Mouse (Mus musculus): ENCODE results near the gene Ring1.

Ring1 gene

GRCm38 (mm10) chr17:34024317-34024821 lies at the start of gene Ring1:
Gene Ring1 (minus strand): TSS chr17:34024680.
- peak; percentile 89 for DNase-seq

- DNase-seq = no peak
Measured at GRCm38 (mm10) chr17:34072091-34072490, 47.6 kb upstream of the Ring1 start.

DNA sequence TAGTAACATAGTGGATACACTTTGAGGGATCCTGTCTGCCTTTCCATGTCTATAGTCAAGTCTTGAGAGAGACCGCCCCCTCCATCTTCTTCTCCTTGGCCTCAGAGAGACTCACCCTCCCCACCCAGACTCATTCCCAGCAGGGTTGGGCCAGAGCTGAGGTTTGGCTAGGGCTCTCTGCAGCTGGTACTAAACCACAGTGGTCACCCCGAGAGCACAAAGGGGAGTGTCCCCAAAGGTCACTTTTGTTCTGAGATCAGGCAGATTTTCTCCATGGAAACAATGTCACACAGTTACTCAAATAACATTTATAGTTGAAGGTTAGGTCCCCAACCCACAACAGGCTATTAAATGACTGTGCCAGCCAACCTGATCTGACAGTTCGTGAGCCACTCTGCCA lies 44.4 kb upstream of the Ring1 start:
- DNase-seq = no peak

DNA sequence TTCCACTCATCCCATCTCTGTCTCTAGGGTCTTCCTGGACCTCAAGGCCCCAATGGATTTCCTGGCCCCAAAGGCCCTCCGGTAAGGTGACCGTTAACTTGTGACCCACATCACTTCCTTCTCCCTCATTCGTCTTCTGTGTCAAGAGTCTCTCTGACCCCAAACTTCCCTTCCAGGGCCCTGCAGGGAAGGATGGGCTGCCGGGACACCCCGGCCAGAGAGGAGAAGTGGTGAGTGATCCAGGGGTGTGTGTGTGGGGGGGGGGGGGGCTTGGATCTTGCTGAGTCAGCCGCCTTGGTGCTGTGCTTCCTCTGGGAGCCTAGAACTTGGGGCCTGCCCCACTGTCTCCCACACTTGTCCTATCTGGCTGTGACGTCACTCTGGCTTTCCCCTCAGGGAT lies 32.7 kb upstream of the Ring1 start:
- no peak for DNase-seq

- DNase-seq = no peak
Measured at GRCm38 (mm10) chr17:34047404-34048050, 23.0 kb upstream of the Ring1 start.

DNA sequence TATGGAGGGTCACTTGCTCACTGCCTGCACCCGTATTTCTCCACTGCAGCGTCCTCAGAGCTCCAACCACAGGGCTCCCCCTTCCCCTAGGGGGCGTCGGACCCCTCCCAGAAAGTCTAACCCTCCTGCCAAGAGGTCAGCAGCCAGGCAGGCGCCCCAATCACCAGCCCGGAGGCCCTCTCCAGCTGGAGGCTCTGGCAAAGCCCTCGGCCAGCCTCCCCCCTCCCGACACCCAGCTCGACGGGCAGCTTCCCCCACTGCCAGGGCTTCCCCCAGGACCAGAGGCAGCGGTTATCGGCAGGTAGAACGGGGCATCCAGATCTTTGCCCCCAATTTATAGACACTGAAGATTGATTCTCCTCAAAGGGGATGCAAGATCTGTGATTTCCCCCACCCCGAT lies 21.5 kb upstream of the Ring1 start:
- DNase-seq = no peak

- peak; percentile 38 for DNase-seq
Measured at GRCm38 (mm10) chr17:34039562-34040450, 15.3 kb upstream of the Ring1 start.

- DNase-seq = peak; percentile 40
Measured at GRCm38 (mm10) chr17:34038878-34039561, 14.5 kb upstream of the Ring1 start, which contains the start of gene Col11a2. Gene Col11a2 (plus strand): TSS chr17:34039437.

- peak; percentile 64 for DNase-seq
Measured at GRCm38 (mm10) chr17:34038440-34038839, 14.0 kb upstream of the Ring1 start.

DNA sequence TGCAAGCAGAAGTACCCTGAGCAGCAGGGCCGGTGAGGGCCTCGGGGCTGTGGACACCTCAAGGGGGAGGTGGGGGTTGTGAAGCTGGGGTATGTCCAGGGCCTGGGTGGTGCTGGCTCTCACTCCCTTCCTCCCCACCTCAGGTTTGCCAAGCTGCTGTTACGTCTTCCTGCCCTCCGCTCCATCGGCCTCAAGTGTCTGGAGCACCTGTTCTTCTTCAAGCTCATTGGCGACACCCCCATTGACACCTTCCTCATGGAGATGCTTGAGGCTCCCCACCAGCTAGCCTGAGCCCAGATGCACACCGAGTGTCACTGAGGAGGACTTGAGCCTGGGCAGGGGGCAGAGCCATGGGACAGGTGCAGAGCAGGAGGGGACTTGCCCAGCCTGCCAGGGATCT lies 12.8 kb upstream of the Ring1 start:
- peak; percentile 32 for DNase-seq

GRCm38 (mm10) chr17:34036647-34037046 lies 12.2 kb upstream of the Ring1 start:
- DNase-seq = peak; percentile 47

GRCm38 (mm10) chr17:34035517-34035916 lies 11.0 kb upstream of the Ring1 start:
- DNase-seq = peak; percentile 12

DNA sequence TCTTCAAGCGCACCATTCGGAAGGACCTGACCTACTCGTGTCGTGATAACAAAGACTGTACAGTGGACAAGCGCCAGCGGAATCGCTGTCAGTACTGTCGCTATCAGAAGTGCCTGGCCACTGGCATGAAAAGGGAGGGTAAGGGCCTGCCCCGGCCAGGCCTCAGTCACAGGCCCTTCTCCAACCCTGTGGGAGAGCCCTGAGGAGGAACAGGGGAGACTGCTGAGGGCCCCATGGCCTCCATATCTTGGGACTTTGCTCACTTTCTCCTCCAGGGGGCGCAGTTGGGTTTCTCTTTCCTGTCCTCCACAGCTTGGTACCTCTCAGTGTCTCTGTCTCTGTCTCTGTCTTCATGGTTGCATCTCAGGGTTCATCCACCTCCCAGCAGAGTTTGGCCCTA lies 9.6 kb upstream of the Ring1 start:
- peak; percentile 76 for DNase-seq

DNA sequence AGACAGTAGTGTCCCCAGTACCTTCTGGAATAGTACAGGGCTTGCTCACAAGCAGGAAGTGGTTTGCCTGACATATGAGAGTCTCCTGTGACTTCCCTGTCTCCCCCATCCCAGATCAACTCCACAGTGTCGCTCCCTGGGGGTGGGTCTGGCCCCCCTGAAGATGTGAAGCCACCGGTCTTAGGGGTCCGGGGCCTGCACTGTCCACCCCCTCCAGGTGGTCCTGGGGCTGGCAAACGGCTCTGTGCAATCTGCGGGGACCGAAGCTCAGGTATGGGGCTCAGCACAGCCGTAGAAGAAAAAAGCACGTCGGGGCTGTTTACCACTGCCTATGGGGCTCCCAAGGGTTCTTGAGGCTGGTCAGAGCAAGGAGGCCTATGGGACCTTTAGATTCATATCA lies 9.0 kb upstream of the Ring1 start:
- DNase-seq = peak; percentile 62

GRCm38 (mm10) chr17:34032806-34033205 lies 8.3 kb upstream of the Ring1 start:
- DNase-seq = peak; percentile 71

GRCm38 (mm10) chr17:34032174-34032632 lies 7.7 kb upstream of the Ring1 start:
- DNase-seq = no peak

DNA sequence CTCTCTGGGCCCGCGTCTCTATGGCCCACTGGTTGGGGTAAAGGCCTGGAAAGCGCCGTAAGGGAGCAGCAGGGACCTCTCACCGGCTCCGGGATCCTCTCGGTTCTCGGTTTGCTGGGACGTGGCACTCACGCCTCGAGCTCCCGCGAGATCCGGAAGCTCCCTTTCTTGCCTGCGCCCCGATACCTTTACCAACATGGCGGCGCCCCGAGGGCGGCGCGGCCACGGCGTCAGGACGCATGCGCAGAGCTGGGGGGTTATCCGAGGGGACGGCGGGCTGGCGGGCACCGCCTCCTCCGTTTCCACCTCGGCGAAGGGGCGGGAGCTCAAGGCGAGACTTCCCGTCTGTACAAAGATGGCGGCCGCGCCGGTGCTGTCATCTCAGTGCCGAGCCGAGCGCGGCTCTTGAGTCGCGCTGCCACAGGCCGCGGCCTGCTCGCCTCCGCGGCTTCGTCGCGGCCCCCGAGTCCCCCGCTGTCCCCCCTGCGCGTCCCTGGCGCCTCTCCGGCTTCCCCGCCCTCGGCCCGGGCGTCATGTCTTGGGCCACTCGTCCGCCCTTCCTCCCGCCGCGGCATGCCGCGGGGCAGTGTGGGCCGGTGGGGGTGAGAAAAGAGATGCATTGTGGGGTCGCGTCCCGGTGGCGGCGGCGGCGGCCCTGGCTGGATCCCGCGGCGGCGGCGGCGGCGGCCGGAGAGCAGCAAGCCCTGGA lies 7.1 kb upstream of the Ring1 start, which contains the start of the genes Slc39a7 and Rxrb:
TSS of gene Slc39a7 (minus strand) at position 218 of the 709 bp plus-strand sequence.
TSS of gene Rxrb (plus strand) at position 348 of the 709 bp plus-strand sequence.
- peak; percentile 98 for DNase-seq

DNA sequence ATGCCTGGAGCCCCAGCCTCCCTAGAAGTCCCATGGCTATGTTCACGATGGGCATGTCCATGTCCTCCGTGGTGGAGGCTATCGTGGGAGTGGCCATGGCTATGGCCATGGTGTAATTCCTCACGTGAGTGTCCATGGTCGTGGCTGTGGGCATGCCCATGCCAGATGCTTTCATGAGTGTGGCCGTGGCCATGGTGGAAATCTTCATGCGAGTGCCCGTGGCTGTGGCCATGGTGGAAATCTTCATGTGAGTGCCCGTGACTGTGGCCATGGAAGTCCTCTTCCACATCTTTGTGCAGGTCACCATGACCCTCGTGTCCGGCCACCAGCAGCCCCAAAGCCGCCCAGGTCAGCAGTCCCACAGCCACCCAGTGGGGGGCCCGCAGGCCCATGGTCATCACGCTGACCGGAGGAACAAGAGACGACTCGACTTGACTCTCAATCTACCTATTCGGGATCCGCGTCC lies 6.4 kb upstream of the Ring1 start:
- peak; percentile 80 for DNase-seq

DNA sequence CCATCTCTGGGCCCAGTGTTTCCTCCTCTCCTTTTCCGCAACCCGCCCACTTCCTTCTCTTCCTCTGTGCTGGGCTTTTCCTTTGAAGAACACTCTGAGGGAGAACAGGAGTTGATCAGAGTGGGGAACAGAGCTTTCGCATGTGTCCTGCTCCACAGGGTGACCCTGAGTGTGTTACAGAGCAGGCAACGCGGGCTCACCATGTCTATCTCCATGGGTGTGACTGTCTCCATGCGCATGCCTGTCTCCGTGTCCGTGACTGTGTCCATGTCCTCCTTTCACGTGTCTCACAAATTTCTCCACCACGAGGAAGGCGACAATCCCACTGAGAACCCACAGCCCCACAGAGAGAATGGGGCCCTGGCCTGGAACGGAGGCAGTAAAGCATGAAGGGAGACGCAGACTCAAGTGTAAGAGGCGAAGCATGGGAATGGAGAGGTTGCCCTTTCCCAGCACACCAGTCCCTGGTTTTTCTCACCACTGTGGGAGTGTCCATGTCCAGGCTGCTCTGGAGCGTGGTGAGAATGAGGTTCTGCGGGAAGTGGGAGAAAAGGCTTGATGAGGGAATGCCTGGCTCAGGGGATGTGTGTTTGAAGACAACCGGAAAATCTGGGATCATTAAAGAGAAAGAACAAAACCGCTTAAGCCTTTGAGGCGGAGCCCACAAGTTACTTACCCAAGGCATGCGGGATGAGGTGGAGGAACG lies 5.6 kb upstream of the Ring1 start:
- peak; percentile 45 for DNase-seq

GRCm38 (mm10) chr17:34029150-34029889 lies 4.8 kb upstream of the Ring1 start:
- peak; percentile 56 for DNase-seq

Data from cerebellum, adult 9-11 months (tissue).